Mouse (Mus musculus) CH12F3 (cell line): Measurements from ENCODE around the gene Map3k7cl.

ENCODE experiments used
- in situ Hi-C: fragments of 300-500 bp; cut with MboI; formaldehyde crosslinking; loops from 2 replicates; pipeline ENCODE4 v1.14.3; 2020; ENCODE audit warnings: low sequenced_read_pairs

Map3k7cl gene

DNA sequence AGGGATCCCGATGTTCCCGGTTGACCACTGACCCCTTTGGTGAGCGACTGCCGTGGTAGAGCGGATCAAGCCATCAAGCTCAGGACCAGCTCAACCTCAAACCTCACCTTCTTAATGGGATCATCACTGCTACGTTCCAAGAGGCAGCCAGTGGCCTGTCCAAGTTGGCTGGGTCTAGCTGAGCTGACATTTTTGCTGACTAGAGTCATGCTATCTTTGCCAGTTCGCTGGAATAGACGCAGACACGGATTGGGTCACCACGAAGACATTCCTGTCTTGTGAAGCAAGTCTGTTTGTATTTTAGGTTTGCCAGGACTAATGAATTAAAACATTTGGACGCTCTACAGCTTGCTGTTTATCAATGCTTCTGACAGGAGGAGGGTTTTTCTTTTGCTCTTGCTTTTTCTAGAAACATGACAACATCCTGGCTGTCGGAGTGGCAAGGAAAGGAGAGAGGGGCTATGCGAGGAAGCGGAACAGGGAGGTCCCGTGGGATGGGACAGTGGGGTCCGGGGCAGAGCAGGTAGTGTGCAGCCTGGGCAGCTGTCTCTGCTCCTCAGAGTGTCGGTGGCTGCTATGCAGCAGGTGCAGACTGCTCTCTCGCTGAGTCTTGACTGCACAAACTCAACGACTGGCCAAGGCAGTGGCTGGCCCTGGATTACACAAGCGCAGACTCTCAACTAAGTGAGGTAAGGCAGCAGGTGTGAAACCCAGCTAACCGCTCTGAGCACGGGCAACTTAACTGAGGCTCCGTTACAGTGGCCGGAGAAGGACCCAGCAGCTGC, at the start of gene Map3k7cl:
Gene Map3k7cl, plus strand, starts transcription at position 424 of the 785 bp plus-strand sequence.
- in situ Hi-C loops, result no loop called here

DNA sequence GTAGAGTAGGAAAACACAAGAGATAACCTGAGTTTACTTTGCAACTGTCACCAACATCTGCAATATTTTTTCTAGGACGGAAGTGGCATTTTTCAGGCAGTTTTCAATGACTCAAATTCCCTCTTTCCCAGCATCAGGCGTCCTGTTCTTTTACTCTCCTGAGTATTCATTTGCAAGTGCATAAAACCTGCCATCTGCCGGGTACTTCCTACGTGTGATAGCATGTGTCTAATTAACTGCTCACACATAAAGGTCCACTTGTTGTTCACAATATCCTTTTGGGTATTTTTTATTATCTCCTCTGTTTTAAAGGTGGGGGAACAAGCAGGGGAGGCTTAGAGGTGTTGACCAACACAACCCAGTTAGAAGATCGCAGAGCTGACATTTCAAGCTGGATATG, 41.4 kb upstream of the Map3k7cl start:
- in situ Hi-C loops, result loop anchor here (10.0 kb wide), 1 partner anchor 243 kb away; no protein-coding TSS in a partner anchor

DNA sequence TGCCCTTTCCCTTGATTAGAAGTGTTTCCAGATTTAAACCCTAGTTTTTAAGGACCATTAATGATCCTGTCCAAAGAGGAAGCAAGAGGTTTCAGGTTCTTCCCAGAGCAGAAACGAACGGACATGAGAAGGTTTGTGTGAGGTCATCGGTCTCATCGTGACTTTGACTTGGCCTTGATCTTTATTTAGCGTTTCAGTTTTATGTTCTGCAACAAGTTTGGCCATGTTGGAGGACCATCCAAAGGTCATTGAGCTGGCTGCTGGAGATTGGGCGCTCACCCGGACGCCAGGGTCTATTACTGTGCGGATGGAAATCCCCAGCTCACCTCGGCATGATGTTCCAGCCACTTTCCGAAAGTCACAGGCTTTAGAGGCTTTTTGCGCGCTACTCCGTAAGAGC, 40.8 kb upstream of the Map3k7cl start:
- in situ Hi-C loops, result loop anchor here (10.0 kb wide), 1 partner anchor 242 kb away; no protein-coding TSS in a partner anchor

DNA sequence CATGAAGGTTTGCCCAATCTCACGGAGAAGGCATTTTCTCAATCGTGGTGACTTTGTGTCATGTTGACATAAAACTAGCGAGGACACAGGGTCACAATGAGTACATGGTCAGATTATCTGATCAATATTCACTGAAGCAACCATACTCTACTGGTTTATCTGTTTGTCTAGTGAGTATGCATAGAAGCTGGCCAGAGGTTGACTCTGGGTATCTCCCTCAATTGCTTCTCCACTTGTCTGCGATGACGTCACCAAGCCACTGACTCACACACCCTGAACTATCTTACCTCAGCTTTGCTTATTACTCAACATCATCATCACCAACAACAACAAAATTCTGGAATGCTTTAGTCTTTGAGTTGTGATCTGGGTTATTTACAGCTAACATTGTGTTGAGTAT, 28.9 kb upstream of the Map3k7cl start:
- in situ Hi-C loops, result no loop called here

DNA sequence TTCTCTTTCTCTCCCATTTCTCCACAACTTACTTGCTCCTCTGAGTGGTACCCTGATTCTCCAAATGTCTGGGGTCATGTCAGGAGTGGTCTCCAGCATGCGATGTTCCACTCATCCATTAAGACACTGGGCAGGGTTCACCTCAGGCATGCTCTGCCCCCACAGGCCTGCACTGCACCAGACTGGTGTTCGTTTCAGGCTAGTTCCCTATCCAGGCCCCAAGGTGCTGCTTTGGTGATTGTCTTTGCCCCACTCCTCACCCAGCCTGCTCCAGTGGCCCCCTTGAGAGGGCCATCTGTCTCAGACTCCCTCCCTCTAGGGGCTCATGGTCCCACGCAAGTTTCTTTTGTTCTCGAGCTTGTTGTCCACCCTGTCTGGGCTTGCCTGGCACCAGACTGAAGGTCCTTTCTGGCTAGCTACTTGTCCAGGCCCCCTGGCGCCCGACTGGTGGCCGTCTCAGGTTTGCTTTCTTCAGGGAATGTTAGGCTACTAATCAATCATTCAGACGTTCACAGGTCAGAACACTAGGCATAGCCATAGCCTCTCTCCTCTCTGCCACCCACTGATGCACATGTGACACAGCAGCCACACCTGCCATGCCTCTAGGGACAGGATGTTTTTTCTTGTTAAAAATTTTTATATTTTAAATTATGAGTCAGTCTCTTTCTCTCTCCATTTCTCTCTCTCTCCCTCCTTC, 25.4 kb upstream of the Map3k7cl start:
- in situ Hi-C loops, result no loop called here

DNA sequence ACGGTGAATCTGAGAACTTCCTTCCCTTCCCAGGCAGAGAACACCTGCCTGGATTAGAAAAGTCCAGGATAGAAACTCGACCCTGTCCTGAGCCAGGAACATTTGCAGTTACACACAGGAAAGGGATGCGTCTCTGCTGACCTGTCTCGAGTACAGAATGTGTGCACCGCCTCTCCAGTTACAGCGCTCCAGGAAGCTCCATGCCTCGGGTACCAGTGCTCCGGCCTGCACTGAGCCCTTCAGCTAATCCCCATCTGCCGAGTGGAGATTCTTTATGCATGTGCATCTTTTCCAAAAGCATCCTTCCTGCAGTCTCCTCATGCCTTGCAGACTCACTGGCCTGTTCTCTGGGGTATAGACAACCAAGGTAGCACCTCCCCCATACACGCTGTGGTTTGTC, 24.4 kb upstream of the Map3k7cl start:
- in situ Hi-C loops, result no loop called here

DNA sequence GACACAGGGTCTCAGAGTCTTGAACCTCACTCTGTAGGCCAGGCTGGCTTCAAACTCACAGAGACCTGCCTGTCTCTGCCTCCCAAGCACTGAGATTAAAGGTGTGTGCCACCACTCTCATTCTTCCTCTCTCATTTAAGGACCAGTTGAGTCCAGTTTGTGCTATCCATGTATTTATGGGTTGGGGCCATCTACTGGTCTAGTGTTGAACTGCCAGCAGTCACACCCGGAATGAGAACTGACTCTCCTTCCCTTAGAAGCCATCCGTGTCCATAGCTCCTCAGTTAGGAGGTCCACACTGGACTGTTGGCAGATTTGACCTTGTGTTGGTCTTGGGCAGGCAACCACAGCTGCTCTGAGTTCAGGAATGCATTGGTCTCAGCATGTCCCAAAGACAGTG, 4.8 kb upstream of the Map3k7cl start:
- in situ Hi-C loops, result no loop called here

DNA sequence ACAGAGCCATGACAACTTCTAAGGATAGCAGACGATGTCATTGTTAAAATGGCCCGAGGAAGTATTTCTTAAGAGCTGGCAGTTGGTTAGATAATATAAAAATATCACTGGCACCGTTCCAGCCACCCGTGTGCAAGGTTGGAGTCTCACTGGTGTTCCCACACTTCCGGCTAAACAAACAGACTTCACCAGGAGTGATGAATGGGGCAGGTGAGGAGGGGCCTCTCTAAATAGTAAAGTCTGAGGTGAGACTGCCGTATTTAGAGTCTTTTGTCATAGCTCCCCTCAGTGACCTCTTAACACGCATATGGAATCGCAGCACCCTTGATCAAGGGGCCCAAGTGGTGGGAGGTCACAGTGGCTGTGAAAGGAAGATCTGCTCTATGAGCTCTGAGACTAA, 3.2 kb downstream of the Map3k7cl start:
- in situ Hi-C loops, result no loop called here

DNA sequence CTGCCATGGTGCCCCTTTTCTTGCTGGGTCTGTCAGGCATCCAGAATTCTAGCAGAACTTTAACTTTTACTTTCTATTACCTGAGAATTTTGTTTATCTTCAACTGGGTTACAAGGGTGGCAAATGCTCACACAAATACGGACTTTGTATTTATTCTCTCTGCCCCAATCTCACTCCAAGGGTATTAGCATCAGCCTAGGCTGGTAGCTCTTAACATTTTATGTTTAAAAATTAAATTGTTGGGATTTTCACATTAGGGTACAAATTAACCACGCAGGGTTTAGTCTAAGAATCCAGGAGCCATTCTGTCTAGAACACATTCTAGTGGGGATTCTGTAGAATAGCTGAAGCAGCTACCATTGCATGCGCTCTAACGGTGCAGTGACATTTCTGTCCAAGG, 8.4 kb downstream of the Map3k7cl start:
- in situ Hi-C loops, result no loop called here

DNA sequence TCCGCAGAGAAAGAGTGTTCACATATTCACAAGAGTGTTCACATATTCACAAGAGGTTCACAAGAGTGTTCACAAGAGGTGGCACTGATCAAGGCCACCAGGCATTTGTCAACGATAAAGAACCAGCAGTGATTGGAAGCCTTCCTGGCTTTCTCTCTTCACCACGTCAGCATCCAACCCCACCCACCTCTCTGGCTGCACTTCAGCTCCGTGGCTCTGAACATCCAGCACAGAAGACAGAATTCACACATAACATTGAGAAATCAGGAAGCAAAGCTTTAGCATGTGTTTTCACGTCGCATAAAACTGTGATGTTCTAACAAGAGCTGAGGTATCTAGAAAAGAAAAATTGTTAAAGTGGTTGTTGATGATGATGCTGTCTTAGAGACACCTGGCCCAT, 10.4 kb downstream of the Map3k7cl start:
- in situ Hi-C loops, result no loop called here

DNA sequence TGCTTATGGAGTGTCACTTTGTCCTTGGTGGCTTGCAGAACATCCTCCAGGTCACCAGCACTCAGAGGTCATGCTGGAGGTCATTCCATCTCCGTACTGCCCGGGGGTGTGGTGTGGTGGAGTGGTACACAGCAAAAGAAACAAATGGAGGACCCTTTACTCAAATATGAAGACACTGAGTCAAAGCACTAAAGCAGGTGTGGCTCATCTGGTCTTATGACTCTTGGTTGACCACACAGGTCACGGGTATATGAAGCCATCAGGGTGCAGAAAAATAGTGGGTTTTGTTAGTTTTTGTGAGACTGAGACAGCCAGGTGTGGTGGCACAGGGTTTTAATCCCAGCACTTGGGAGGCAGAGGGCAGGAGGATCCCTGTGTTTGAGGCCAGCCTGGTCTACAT, 11.4 kb downstream of the Map3k7cl start:
- in situ Hi-C loops, result no loop called here

DNA sequence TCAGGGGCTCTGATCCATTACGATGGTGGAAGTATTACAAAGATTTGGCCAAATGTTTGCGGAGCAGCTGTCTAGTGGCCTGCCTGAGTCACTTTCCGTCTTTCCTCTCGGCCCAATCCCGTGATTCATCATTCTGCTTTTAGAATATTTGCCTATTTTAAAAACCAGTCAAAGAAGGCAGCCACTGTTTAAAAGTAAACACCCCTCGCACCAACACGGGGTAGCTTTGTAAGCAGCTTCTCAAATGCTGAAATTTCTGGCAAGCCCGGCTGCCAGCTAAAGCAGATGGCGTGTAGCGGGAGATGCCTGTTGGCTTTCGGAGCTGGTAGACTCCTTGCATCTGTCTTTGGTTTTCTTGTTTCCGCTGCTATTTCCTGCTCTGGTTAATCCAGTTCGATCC, 14.4 kb downstream of the Map3k7cl start:
- in situ Hi-C loops, result no loop called here

DNA sequence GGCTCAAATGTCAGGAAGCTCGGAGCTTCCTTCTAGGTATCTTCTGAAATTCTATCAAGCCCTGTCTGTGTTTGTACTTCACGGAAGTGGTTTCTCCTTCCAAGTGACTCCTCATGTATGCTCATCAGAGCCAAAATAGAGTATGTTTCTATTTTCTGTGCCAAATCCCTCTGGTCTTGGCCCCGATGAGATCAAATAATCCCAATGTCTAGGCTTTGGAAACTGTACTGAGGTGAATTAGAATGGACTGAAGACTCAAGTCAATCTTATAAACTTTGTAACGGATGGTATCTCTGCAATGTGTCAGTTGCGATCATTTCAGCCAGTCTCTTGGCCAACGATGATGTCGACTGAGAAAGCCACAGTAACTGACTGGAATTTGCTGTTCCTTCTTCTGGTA, 15.1 kb downstream of the Map3k7cl start:
- in situ Hi-C loops, result no loop called here

DNA sequence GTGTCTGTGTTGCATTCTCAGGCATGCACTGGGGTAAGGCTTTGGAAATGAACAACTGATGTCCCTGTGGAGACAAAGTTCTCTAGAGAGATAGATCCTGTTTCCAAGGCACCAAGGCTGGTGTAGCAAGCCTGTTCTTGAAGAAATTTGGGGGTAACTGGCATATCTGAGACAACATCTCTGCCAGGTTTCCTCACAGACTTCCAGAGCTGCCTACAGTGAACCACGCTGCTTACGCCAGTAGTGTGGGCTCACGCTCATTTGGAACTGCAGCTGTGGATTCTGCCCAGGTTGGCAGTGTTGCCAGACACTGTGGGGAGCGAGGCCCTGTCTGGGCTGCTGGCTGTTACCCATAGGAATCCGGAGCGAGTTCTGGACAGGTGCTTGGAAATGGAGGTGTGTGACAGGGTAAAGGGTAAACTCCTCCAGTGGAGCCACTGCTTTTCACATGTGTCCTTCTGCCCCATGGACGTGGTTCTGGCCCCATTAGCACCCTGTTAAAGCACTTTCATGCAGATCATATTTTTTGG, 16.5 kb downstream of the Map3k7cl start:
- in situ Hi-C loops, result no loop called here

DNA sequence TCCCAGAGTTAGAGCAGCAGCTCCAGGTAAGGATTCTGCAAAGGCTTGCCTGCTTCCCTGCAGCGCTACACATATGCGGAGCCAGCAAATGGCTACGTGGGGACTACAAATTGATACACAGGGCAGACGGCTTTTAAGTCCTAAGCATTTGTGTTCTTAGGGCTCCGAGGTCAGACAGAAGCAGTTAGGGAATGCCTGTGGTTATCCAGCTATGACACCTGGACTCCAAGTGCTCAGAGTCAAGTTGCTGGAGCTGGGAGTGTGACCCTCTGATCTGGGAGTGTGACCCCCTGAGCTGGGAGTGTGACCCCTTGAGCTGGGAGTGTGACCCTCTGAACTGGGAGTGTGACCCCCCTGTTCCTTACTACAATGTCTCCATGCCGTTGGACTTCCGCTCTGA, 17.2 kb downstream of the Map3k7cl start:
- in situ Hi-C loops, result no loop called here

DNA sequence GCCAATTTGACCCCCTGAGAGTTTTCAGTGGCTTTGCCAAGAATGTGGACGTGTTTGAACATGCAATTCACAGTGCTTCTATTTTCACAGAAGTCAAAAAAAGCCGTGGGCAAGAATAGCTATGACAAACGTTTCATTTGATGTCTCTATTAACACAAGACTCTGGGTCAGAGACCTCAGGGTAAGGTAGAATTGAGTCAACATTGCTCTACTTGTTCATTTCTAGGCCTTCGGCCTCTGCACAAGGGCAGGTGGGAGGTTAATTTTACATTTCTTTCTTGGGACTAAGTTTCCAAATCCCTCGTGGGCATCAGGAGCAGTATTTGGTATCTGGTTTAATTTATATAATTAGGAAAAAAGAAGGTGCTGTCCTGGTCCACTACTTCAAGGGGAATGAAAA, 20.3 kb downstream of the Map3k7cl start:
- in situ Hi-C loops, result no loop called here

DNA sequence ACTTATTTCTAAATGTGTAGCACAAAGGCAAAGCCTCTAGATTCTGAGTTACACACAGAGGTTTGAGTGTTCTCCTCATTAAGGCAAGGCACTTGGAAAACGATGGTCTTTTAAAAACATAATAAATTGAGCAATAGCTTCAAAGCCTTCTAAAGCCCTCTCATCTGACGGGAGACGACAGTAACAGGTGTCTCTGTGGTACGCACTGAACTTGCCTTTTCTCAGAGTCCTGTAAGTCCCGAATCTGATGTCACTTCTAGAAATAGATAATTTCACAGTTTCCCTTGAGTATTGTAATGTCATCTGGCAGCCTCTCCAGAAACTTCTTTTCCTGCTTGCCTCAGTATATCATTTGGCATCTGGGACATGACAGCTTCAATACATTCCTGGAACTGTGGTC, 21.0 kb downstream of the Map3k7cl start:
- in situ Hi-C loops, result no loop called here

DNA sequence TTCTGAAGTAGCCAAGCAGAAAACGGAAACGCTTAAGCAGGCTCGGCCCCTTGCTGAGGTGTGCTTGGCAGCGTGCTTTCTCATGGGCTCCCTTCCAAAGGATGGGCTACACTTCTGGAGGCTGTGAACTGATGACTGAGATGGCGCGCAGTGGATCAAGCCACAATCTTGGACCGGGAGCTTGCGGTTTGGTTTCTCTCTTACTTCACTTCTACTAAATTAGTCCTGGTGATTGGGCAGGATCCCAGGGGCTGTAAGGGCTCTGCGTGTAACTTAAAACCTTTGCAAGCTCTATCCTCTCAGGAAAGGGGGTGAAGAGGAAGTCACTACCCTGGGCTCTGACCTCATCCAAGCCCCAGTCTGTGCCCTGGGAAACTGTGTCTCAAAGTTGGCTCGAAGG, 22.5 kb downstream of the Map3k7cl start:
- in situ Hi-C loops, result no loop called here

DNA sequence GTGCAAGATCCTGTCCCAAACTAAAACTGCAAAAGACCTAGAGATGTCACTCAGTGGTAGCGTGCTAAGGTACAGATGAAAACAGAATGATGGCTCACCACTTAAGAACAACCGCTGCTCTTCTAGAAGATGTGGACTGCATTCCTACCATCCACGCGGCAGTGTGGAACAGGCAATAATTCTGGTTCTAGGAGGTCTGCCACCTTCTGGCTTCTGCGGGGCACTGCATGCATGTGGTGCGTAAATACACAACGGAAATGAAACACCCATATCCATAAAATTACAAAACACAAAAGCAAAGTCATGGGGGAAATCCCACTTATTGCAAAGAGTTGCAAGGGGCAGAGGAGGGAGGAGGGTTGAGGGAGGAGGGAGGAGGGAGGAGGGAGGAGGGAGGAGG, 25.8 kb downstream of the Map3k7cl start:
- in situ Hi-C loops, result no loop called here

DNA sequence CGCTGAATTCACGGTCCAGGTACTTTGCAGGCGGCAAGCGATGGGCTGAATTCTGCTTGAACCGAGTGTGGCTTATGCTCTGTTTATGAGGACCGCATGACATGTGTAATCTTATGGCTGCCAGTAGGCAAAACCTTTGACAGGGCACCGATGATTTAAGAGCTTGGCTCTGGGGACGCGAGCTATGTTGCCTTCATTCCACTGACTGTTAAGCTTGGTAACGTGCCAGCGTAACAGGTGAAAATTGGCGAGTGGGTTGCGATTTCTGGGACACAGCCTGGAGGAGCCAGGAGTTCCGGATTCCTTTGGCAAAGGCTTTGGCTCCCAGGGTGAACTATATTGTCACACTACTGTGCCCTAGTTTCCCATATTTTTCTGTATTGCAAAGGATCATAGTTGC, 26.3 kb downstream of the Map3k7cl start:
- in situ Hi-C loops, result no loop called here

DNA sequence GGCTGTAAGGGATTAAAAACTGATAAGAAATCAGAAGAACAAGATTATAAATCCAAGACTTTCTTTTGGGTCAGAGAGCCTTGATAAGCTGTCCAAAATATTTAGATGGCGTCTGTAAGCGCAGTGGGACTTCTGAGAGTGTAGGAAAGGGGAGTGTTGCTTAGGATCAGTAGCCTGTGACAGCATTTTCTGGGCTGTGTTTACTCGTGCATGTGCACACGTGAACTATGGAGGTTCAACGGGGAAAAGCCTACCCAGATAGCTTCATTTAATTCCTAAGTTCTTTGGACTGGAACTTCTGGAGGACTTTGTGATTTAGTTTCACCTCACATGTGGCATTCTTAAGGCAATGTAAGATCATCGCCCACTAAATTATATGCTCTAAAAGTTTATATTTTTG, 29.6 kb downstream of the Map3k7cl start:
- in situ Hi-C loops, result loop anchor here (10.0 kb wide), 1 partner anchor 162 kb away; no protein-coding TSS in a partner anchor

DNA sequence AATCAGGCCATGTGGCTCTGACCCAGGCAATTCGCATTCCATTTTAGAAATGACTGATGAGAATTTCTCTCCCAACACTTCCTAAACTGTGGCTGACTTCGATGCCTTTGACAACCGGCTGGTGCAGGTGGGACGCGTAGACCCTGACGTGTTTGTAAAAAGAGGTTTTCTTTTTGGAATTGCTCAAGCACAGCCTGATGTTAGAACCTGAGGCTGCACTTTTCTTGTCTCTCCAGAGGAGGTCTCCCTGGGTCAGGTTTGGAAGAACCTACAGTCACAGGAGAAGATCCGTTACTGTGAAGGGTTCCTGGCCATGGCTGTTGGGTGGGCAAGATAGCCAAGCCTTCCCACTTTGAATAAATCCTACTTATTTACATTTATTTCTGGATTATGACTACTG, 31.5 kb downstream of the Map3k7cl start:
- in situ Hi-C loops, result loop anchor here (10.0 kb wide), 1 partner anchor 160 kb away; no protein-coding TSS in a partner anchor
